Mouse (Mus musculus): ENCODE results near the gene Tmem202.

Gene Tmem202

DNA sequence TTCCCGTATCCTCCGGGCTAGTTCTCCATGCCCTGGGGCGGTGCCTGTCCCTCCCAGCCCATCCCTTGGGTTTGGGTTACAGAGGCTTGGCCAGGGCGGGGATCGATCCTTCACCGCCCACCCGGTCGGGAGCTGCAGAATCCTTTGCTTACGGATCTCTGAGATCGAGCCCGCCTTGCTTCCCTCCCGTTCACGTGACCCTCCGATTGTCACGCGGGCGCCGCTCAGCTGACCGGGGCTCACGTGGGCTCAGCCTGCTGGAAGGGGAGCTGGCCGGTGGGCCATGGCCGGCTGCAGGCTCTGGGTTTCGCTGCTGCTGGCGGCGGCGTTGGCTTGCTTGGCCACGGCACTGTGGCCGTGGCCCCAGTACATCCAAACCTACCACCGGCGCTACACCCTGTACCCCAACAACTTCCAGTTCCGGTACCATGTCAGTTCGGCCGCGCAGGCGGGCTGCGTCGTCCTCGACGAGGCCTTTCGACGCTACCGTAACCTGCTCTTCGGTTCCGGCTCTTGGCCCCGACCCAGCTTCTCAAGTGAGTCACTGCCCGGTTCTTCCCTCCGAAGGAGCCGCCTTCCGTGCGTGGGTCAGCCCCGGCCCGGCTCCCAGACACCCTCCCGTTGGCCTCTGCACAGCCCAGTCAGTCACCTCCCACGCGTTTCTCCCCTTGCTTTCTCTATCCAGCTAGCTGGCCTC lies at the start of gene Tmem202, which contains the start of gene Hexa:
Gene Tmem202, minus strand, starts transcription at position 407 of the 697 bp plus-strand sequence.
Gene Hexa, plus strand, starts transcription at position 100 of the 697 bp plus-strand sequence.
- peak; percentile 94 for DNase-seq (ENCODE audit: inconsistent ontology term)

DNA sequence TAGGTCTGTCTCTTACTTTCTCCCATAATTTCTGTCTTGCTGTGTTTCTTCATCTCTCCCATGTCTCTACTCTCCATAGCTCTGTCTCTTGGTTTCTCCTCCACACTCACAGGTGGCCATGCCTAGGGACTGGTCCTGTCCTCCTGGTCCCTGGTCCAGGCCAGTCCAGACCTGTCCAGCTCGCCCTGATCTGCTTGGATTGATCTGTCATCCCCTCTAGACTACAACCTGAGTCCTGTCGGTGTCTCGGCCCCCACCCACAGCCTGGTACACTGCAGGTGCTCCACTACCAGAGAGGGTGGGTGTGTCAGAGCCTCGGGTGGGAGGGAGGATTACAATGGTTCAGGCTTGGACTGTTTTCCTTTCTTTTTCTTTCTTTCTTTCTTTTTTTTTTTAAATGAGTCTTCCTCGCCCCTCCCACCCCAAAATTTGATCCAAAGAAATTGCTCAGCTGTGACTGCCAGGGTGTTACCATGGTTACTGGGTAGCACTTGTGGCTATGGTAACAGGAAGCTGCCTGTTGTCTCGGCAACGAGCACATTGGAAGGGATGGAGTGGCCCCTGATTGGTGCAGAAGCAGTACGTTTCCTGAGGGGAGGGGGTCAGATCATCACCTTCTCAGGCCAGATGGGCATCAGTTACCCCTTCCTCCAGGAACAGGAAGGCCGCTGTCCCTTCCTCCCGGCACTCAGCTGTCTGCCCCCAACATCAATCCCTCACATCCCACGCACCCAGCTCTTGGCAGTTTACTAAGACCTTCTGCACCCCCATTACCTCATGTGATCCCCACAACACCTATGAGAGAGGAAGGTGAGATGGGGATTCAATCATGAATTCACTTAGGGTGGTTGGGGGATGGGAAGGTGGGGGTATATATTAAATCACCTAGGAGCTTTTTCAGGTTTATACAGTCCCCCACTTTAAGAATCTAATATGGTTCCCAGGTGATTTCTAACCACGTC lies 49.3 kb upstream of the Tmem202 start:
- DNase-seq (ENCODE audit: inconsistent ontology term), result no peak

DNA sequence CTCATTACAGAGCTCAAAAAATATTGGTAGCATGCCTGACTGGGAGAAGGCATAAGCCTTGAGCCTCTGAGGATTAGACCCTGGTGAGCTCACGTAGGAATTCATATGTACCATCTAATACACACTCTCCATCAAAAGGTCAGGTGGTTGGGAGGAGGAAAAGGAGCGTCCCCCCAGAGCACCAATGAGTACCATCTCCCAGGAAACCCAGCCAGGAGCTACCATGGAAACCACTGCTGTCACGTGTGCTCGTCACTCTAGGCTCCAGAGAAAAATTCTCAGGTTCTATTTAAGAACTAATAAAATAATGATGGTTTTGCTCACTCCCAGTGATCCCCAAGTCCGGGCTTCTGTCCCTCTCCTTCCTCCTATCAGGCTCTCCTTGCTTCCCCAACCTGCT lies 48.6 kb upstream of the Tmem202 start:
- DNase-seq (ENCODE audit: inconsistent ontology term), result no peak

DNA sequence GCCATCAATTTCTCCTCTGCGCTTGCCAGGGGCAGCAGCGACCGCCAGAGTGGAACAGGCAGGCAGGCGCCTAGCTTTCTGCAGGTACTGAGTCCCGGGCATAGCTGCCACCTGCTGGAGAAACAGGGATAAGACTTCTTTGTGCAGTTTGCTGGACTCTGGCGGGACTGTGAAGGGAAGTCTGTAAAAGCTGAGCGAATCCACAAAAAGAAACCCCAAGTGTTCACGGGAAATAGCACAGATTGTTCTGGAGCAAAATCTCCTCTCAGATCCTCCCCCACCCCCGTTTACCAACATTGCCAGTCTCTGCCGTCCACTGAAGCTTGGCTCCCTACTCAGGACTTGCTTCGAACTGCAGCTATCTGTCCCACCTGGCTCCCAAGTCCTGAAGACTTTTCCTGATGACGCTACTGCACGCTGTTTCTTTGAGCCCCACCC lies 45.2 kb upstream of the Tmem202 start:
- DNase-seq (ENCODE audit: inconsistent ontology term), result peak; percentile 76

DNA sequence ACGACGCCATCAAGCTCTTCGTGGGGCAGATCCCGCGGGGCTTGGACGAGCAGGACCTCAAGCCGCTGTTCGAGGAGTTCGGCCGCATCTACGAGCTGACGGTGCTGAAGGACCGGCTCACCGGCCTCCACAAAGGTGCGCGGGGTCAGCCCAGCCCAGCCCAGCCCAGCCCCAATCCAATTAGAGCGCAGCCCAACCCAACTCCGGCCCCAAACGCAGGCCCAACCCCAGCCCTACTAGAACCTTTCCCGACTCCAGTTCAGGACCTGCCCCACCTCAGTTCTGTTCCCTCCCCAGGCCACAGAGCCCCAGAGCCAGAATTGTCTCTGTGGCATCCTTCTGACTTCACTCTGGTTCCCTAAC lies 38.8 kb upstream of the Tmem202 start:
- DNase-seq (ENCODE audit: inconsistent ontology term), result no peak

DNA sequence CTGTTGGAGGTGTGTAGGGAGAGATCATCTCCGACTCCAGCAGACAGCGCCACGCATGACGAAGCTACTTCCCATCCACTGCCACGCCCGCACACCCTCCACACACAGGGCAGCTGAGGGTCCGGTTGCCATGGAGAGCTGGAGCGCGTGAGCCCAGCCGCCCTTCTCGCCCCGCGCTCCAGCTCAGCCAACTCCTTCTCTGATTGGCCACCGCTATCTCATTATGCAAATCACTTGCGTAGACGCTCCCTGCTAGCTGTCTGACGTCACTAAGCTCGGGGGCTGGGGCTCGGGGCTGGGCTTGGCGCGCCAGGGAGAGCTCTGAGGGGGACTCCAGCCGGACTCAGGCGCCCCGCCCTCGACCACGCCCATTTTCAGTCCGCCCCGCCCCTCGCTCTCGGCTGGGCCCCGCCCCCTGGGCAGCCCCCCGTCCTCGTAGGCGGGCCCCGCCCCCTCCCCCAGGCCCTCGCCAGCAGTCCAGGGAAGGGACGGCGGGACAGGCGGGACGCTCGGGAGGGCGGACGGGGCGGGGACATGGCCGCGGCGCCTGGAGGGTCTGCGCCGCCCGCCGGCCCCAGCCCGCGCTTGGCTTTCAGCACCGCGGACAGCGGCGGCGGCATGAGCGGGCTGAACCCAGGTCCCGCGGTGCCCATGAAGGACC lies 38.3 kb upstream of the Tmem202 start, which contains the start of gene Celf6:
Gene Celf6, plus strand, starts transcription at position 74 of the 661 bp plus-strand sequence.
- peak; percentile 94 for DNase-seq (ENCODE audit: inconsistent ontology term)

DNA sequence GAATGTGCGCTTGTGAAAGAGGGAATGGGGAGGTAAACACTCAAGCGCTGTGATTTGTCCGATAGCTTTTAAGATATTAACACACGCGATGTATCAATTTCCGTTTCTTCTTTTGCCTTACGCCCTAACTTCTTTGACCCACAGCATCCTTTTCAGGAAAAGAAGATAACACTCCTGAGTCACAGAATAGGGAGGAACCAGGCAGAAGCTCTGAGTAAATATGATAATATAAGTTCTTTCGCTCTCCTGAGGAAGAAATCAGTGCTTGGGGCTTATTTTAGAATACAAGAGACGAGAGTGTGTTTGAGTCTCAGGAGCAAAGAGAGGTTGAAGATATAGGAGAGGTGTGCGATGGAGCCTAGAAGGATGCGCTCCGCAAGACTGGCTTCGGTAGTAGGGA lies 37.8 kb upstream of the Tmem202 start:
- DNase-seq (ENCODE audit: inconsistent ontology term), result peak; percentile 17

DNA sequence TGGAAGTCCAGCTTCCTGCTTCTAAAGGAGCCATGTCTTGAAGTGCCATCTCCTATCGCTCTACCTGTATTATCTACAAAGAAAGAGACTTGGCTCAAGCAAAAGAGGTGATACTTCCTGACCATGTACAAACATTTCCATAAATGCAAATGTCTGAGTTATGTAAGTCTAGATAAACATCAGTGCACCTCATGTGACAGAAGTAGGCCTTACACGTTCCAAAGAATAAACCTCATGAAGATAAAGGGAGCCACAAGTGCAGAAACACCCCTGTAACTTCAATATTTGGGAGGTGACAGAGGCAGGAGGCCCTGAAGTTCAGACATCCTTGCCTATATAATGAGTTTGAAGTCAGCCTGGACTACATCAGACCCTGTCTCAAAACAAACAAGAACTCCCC lies 32.2 kb upstream of the Tmem202 start:
- no peak for DNase-seq (ENCODE audit: inconsistent ontology term)

DNA sequence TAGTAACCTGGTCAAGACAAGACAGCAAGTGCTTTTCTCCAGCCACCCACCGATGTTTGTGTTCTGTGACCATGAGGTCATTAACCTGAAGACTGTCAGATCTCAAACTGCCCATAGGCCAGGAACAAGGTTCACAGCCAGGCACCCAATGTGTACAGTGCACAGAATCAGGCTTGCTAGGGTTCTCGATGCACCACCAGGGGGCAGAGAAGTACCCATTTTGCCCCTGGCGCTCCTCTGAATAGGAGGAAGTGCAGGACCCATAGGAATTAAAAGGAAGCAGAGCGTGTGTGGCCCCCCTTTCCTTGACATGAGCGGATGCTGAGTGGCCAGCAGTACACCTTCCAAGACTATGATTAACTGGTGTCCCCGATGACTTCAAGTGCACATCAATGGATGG lies 27.5 kb upstream of the Tmem202 start:
- DNase-seq (ENCODE audit: inconsistent ontology term), result peak; percentile 36

DNA sequence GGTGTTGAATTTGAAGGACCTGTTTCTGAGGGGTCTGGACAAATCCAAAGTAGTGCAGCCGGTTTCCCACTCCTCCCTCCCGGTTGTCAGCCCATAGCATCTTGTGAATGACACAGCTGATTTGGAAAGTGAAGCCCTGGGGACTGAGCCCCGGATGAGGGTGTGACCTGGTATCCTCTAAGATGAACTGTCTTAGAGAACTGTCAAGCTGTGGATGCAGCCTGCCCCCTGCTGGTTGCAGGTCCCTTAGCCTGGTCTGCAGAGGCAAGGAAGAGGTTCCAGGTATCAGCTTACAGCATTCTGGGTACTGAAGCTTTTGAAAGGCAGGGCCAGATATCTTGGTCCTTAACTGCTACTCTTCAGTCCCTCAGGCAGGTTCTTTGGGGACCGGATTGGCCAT lies 26.0 kb upstream of the Tmem202 start:
- peak; percentile 62 for DNase-seq (ENCODE audit: inconsistent ontology term)

DNA sequence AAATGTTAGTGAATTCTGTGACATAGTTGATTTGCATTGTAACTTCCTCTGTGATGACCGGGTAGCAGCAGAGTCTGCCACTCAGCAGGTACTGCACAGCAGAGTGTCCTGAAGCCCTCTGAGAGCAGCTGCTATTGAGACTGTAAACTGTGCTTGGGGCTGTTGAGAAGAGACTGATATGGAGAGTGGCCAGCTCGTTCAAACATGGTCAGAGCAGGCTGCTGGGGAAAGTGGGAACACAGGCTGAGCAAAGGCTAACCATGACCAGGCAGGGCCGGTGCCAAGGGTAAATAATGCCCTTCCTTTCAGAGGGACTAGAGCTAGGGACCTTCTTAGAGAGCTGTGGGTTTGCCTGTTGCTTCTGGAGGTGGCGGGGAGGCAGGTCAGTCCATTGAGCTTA lies 14.1 kb upstream of the Tmem202 start:
- DNase-seq (ENCODE audit: inconsistent ontology term), result no peak

DNA sequence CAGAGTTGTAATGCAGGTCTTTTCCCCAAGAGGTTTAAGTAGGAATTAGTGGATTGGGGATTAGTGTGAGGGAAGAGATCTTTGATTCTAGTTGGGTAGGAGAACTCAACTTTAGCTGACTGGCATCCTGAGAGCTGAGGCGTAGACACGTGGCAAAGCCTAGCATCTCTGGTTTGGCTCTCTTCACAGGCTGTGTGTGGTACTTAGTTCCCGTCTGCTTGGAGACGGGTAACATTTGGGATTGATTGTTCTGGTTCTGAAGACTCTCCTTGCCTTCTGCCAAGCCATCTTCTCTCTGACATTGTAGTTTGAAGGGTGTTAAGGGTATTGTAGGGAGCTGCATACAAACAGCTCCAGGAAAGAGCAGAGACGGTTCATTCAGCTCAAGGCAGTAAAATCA lies 13.0 kb upstream of the Tmem202 start:
- no peak for DNase-seq (ENCODE audit: inconsistent ontology term)

DNA sequence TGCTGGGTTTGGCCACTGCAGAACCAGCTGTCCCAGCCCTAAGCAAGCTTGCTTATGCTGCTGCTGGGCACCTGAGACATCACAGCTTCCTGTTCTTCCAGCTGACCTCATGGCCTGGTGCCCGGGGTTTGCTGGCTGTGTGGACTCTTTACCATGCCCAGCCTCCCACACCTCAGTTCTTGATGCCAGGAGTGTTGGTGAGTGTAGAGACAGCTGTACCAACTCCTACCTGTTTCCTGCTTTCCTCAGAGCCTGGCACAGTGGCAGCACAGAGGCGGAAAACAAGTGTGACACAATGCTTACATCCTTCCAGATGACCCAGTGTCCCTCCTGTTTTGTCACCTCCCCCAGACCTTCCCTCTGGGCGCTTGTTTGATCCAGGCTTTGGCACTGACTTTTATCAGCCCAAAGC lies 12.0 kb upstream of the Tmem202 start:
- DNase-seq (ENCODE audit: inconsistent ontology term), result no peak

DNA sequence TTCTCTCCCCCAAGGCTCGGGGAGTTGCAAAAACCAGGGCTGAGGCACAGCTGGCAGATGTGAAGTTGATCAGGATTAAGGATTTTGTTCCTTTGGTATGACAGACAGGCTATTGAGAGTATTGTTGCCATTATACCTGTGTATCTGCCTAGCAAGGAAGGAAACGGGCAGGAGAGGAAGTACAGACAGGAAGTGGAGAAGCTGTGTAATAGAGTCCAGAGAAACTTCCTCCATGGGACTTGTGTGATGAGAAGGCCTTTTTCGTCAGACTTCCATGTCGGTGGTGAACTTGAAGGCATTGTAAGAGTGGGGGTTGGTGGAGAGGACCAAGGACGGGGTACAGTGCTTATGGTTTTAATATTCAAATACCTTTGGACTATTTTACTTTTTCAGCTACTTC lies 11.4 kb upstream of the Tmem202 start:
- DNase-seq (ENCODE audit: inconsistent ontology term), result no peak

DNA sequence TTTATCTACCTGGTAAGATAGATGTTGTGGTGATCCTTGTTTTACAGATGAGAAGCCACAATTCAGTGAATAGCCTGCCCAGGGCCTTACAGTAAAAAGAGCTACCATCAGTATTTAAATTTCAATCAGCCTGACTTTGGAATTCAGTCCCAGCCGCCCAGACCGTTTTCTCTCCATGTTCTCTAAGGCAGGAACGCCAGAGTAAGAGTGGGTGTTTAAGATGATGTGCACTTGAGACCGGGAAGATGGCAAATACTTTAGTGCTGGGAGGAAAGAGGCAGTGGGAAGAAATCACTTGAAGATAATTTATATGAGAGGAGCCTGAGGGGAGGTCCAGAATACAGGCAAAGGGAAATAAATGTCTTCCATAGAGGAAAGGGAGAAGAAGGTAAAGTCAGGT lies 10.4 kb upstream of the Tmem202 start:
- DNase-seq (ENCODE audit: inconsistent ontology term), result no peak

DNA sequence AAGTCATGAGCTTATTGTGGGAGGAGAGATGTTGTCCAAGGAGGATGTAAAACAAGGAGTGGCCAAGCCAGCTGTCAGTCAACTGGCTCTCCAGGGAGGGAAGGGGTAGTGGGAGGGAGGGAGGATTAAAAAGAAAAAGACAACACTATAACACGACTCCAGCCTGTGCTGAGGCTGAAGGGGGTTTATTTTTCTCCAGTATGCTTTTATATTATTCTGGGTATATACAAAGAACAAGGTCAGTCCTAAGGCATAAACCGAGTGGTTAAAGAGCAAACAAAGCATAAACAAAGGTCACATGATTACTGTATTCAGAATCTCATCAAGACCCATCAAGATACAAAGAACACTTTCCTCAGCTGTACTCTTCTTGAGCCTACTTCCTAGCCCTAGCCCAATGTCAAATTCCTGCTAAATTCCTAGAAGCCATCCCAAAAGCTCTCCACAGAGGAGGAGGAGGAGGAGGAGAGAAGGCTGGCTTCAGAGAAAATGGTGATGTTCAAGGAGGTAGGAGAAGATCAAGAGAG lies 9.4 kb upstream of the Tmem202 start:
- DNase-seq (ENCODE audit: inconsistent ontology term), result no peak

DNA sequence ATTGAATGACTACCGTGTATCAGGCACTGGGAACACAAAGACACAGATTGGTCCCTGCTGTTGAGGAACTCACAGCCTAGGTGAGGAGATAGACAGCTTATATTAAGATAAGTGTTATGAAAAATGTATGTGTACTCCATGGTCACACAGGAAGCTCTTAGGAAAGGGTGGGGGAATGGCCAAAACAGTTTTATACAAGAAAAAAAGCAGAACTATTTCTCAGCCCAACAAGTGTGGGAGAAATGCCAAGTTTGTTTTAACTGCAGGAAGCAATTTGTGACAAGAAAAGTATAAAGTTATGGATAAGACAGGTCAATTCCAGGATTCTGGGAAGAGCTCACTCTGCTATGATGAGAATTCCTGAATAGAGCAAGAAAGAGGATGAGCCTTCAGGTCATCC lies 8.2 kb upstream of the Tmem202 start:
- no peak for DNase-seq (ENCODE audit: inconsistent ontology term)

DNA sequence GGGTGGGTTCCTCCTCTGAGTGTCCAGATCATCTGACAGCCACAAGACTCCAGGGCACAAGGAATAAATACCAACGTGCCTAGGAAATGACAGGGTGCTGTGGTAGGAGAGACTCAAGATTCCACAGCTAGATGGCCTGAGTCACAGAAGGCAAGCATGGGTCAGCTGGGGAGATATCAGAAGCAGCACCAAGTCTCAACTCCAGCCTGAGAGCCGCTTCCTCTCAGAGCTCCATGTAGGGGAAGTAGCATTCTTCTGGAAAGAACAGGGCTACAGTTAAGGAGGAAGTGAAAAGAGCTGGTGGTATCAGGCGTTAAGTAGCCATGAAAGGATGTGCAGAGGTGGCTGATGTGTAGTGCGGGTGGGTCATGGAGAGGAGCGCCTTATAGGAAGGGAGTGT lies 5.1 kb upstream of the Tmem202 start:
- DNase-seq (ENCODE audit: inconsistent ontology term), result no peak

DNA sequence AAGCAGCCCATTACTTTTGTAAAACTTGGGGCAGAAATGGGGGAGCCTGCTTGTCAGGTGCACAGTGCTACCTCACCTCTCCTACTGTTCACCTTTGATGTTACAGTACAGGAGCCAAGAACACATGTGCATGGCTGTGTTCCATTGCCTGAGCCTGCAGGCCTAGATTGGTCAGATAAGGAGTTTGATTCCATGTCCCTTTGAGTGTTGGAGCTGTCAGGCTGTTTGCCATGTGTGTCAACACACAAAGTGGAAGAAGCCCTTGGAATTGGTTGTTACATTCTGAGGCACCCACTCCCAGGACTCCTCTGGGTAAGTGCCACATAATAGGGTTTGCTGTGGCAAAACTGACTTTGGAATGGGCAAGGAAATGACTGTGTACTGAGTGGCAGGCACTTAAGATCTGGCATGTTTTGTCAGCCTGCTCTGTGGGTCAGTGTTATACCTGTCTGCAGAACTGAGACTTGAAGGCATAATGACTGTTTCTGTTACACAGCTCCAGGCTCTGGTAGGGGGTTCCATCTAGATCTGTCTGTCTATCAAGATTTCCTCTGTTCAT lies 3.2 kb upstream of the Tmem202 start:
- DNase-seq (ENCODE audit: inconsistent ontology term), result no peak

DNA sequence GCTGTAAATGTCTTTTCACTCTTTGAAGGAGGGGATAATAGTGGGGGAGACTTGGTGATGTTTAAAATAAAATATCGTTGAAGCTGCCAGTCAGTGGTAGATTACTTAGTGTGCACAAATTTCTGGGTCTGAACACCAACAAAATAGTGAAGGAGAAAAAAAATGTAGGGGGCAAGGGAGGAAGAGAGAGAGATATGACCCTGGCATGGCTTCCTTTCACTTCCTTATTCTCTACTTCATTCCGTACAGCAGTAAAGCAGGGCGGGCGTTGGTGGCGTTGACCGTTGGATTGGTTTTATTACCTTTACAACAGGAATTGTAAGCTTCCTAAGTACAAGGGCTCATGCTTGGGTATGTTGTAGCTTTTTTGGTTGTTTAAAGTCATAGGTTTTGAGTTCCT lies 2.0 kb upstream of the Tmem202 start:
- DNase-seq (ENCODE audit: inconsistent ontology term), result no peak

DNA sequence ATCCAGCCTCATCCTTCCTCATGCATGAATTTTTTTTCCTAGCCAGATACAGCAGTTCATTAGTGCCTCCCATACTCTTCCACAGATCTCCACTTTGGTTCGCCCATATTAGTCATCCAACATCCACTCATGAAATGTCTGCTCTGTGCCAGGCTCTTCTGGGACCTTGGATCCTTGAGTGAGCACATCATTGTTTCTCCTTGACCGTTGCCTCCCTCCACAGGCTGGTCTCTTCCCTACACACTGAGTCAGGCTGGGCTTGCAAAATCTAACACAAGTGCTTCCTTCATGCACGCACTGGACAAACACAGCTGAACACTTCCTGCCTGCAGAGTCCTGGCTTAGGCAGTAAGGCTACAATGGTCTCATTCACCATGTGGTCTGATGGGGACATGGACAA lies 2.0 kb downstream of the Tmem202 start:
- DNase-seq (ENCODE audit: inconsistent ontology term), result peak; percentile 81

DNA sequence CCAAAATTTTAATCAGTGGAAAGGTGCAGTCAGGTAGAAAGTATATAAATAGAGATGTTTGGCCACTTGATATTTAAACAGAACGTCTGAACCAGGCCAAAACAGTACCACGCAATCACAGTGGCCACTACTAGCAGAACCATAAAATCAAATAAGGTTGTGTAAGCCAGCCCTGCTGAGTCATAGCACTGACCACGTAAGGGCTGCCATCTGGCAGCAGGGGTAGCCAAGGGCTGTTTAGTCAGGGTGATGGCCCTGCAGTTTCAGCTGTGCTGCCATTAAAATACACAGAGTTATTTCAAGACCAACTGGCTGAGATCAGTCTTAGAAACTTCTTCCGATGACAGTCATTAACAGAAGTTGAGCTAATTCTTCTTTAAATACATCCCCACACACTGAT lies 5.8 kb downstream of the Tmem202 start:
- DNase-seq (ENCODE audit: inconsistent ontology term), result peak; percentile 71
